Mouse (Mus musculus) E14TG2a.4 (cell line): ENCODE results near the gene Camk1d.

Experiments
- H3K27me3 ChIP-seq: 2 replicates; pipeline ENCODE4 v1.6.1; 2014; ENCODE audit warnings: low read length, control low read depth; ENCODE audit not compliant: insufficient read depth
- H3K36me3 ChIP-seq: 2 replicates; pipeline ENCODE4 v1.6.1; 2014; ENCODE audit warnings: low read length, control low read depth; ENCODE audit not compliant: insufficient read depth
- H3K4me1 ChIP-seq: replicated peaks from 2 replicates; pipeline ENCODE4 v1.6.1; 2014; ENCODE audit warnings: low read depth, low read length, control low read depth
- H3K4me3 ChIP-seq: replicated peaks from 2 replicates; pipeline ENCODE4 v1.5.1; 2014; ENCODE audit warnings: mild to moderate bottlenecking, low read length
- H3K9me3 ChIP-seq: 2 replicates; pipeline ENCODE4 v1.6.1; 2014; ENCODE audit warnings: low read length, control low read depth
- CTCF ChIP-seq: conservative IDR thresholded peaks from 2 replicates; pipeline ENCODE4 v1.5.1; 2014; ENCODE audit warnings: low read length
- NANOG ChIP-seq: IDR thresholded peaks from 2 replicates; pipeline ENCODE4 v1.6.1; 2014; ENCODE audit warnings: borderline replicate concordance, low read length, mixed read lengths
- POU5F1 ChIP-seq: IDR thresholded peaks from 2 replicates; pipeline ENCODE4 v1.6.1; 2014; ENCODE audit warnings: low read length, borderline replicate concordance

Gene Camk1d

GRCm38 (mm10) chr2:5592461-5593136 lies 121.7 kb downstream of the Camk1d start:
- Histone ChIP-seq H3K4me3 (no peak overlapping the region), H3K4me1 (peaks cover 45% of the 10 kb centered on the region), H3K27me3 (no peaks in the 10 kb centered on the region), H3K36me3 (peaks cover 15% of the 10 kb centered on the region; the same call in 1 of the 2 replicates), H3K9me3 (no peaks in the 10 kb centered on the region)
- TF ChIP-seq CTCF (no peak), NANOG (no peak), POU5F1 (no peak)

- Histone ChIP-seq H3K9me3 (no peaks in the 10 kb centered on the region), H3K36me3 (peaks cover 15% of the 10 kb centered on the region; the same call in 1 of the 2 replicates), H3K27me3 (no peaks in the 10 kb centered on the region), H3K4me1 (peaks cover 40% of the 10 kb centered on the region), H3K4me3 (no peak overlapping the region)
- TF ChIP-seq POU5F1 (no peak), CTCF (no peak), NANOG (no peak)
These were observed 124.2 kb downstream of the Camk1d start for GRCm38 (mm10) chr2:5590074-5590473.

- H3K4me3 ChIP-seq = no peak overlapping the region
These were observed 125.2 kb downstream of the Camk1d start for GRCm38 (mm10) chr2:5589163-5589562.

GRCm38 (mm10) chr2:5588329-5588982 lies 125.9 kb downstream of the Camk1d start:
- Histone ChIP-seq H3K36me3 (peaks cover 19% of the 10 kb centered on the region; the same call in 1 of the 2 replicates), H3K4me3 (no peak overlapping the region), H3K27me3 (no peaks in the 10 kb centered on the region), H3K9me3 (peaks cover 6% of the 10 kb centered on the region), H3K4me1 (peaks cover 56% of the 10 kb centered on the region)
- TF ChIP-seq CTCF (no peak), POU5F1 (no peak), NANOG (no peak)

More at GRCm38 (mm10) chr2:5589163-5589562, 125.2 kb downstream of the Camk1d start:
- peaks cover 49% of the 10 kb centered on the region for H3K4me1 ChIP-seq
- TF ChIP-seq NANOG (no peak), CTCF (no peak), POU5F1 (no peak)
- no peaks in the 10 kb centered on the region for H3K9me3 ChIP-seq
- peaks cover 12% of the 10 kb centered on the region; the same call in 1 of the 2 replicates for H3K36me3 ChIP-seq
- no peaks in the 10 kb centered on the region for H3K27me3 ChIP-seq

- peaks cover 10% of the 10 kb centered on the region for H3K9me3 ChIP-seq
- peaks cover 35% of the 10 kb centered on the region for H3K4me1 ChIP-seq
- H3K4me3 ChIP-seq = no peak overlapping the region
- peak; percentile 76 for TF ChIP-seq NANOG
- no peak for TF ChIP-seq CTCF
- H3K36me3 ChIP-seq = peaks cover 18% of the 10 kb centered on the region; the same call in 1 of the 2 replicates
- no peaks in the 10 kb centered on the region for H3K27me3 ChIP-seq
These were observed 129.8 kb downstream of the Camk1d start for GRCm38 (mm10) chr2:5584318-5585027.

GRCm38 (mm10) chr2:5579391-5579790 lies 134.9 kb downstream of the Camk1d start:
- H3K4me3 ChIP-seq = no peak overlapping the region
- peaks cover 34% of the 10 kb centered on the region for H3K4me1 ChIP-seq
- TF ChIP-seq POU5F1 (no peak), NANOG (no peak), CTCF (no peak)
- no peaks in the 10 kb centered on the region for H3K27me3 ChIP-seq
- H3K9me3 ChIP-seq = peaks cover 10% of the 10 kb centered on the region
- peaks cover 23% of the 10 kb centered on the region; the same call in 1 of the 2 replicates for H3K36me3 ChIP-seq

- Histone ChIP-seq H3K4me3 (no peak overlapping the region), H3K4me1 (peaks cover 25% of the 10 kb centered on the region), H3K36me3 (peaks cover 16% of the 10 kb centered on the region; the same call in 1 of the 2 replicates), H3K27me3 (no peaks in the 10 kb centered on the region), H3K9me3 (no peaks in the 10 kb centered on the region)
- TF ChIP-seq POU5F1 = no peak
- no peak for TF ChIP-seq NANOG
- no peak for TF ChIP-seq CTCF
These were observed 136.8 kb downstream of the Camk1d start for GRCm38 (mm10) chr2:5577399-5578129.
